Mouse (Mus musculus) adrenal gland, adult 18-20 months (tissue): Measurements from ENCODE around the gene Lgals2. TPM values are rescaled to one million over a fixed set of nuclear protein-coding genes. Genes with fewer than 3 reads are reported as not detected.

ENCODE experiments used
- DNase-seq, 2 experiments: peaks; one replicate each; pipeline ENCODE4 v3.0.0; 2021 to 2022; ENCODE audit warnings: low spot score in 2 of 2
- total RNA-seq, 2 experiments: library from RNA; stranded (reverse); gene quantifications; 1 replicate in 1 of 2; 2 replicates in 1 of 2; pipeline ENCODE4 v1.2.3; 2021

The Lgals2 gene
- total RNA-seq, 2 experiments from 2014 or later = 0.54 TPM; not detected in 1

DNA sequence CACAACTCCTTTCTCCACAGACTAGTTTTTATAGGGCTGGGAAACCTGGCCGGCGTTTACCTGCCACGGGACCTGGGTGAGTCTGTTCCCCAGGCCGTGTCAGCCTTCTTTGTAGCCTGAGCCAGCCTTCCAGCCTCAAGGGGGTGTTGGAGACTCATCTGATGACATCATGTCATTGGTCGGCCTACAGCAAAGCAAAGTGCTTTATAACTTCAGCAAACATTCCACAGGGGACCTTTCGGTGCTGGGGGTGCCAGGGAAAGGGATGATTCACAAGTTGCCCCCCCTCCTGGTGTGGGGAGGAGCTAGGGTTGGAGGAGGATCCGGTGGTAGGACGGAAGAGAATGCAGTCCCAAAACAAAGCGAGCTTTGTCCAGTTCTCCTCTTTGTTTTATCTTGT is 10.5 kb downstream of the Lgals2 start:
- peak; percentile 64 to 70 for DNase-seq

DNA sequence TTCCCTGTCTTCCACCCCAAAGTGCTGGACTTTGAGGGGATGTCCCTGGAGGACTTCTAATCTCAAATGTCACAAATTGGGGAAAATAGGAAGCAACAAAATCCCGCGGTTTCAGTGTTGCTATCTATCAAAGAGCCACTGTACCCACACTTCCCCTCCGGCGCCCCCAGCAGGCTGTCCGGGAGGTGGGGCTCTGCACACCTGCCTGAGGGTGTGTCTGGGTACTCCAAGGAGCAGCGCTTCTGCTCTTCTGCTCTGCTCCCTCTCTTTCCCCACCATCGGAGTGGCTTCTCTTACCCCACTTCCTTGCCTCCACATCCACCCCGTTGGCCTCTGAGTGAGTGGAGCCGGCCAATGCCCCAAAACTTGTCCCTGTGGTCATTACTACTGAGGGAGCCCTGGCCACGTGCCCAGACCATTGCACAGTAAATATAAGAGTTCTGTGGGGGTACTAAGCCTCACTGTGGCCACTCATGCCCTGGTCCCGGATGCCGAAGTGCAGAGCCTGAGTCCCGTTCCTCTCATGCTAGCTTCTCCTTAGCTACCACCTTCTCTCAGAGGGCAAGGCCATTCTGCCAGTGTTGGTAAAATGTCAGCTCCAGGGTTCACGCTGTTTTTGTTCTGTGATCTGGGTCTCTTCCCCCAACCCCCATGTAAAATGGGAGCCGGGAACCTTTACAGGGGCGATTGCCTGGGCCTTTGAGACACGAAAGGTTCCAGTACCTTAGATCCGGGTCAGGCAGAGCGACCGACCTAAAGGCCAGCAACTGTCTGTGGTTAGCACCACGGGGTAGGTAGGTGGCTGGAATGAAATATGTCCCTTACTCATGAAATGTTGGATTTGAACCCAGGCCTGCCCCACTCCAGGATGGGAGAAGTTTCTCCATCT is 11.5 kb downstream of the Lgals2 start:
- peak in 1 of 2 experiments; percentile 52 for DNase-seq

DNA sequence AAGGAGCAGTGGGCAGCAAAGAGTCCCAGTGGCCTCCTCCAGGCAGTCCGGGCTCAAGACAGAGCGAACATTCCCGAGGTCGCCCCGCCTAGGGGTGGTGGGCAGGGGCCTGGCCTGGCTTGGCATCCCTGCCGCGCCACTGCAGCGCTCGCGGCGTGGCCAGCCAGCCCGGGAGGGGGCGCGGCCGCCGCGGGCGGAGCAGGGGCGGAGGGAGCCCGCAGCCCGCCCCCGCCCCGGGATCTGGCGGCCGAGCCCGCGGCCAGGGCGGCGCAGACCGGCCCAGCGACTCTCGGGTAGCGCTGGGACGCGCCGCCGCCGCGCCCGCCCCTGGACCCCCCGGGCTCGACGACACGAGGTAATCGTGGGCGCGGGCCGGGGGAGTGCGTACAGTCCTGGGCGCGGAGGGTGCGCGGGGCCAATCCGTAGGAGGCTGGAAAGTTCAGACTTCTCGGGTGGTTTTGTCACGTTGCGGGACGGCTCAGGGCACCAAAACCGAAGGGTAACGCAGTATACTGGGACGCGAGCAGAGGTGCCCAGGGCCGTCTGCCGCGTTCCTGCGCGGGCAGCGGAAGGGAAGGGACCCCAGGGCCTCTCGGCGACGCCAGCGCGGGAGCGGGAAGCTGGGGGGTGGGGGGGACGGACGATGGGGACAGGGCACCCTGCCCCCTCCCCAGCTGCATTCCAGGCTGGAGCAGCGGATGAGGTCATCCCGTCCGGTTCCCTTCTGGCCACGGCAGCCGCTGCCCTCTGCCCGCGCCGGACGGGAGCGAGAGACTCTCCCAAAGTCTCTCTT is 12.8 kb downstream of the Lgals2 start, which contains the start of gene Cdc42ep1:
TSS of gene Cdc42ep1 (plus strand) at position 254 of the 793 bp plus-strand sequence.
- peak; percentile 73 to 81 for DNase-seq

DNA sequence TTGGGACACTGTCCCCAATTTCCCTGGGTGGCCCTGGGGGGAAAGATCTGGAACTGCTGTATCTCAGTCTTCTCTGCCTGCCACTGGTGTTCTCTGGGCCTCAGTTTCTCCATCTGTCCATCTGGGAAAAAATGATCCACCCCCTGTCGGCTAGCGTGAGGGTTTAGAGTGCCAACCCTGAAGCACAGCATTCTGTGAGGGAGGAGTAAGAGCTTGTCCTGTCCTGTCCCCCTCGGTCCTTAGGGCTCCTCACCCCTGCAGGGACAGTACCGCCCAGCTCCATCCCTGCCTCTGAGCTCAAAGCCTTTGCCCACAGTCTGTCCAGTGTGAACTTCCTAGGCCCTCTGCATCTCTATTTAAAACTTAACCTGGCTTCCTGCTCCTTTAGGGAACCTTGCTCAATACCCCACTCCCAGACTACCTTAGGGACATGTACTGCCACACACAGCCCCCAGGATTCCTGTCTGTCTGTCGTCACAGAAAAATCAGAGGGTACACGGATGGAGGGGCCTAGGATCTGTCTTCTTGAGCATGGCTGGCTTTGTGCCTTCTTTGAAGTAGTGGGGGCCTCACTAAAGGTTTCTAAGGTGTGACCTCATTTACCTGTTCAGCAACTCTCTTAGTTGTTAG is 14.1 kb downstream of the Lgals2 start:
- DNase-seq = peak in 1 of 2 experiments; percentile 16

DNA sequence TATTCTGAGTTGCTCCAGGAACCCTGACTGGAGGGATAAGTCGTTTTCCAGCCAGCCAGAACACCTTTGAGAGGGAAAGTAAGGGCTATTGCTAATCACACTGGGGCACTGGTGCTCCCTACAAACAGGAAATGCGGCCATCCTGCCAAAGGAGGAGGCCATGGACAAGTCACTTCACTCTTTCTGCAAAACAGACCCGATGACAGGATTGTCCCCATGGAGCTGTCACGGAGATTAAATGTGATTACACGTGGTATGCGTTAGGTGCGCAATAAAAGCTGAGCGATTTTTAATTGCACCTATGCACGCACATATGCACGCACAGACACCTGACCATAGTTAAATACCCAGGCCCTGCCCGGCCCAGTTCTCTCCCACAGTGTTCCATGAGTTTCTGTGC is 14.6 kb downstream of the Lgals2 start:
- DNase-seq = peak in 1 of 2 experiments; percentile 19

DNA sequence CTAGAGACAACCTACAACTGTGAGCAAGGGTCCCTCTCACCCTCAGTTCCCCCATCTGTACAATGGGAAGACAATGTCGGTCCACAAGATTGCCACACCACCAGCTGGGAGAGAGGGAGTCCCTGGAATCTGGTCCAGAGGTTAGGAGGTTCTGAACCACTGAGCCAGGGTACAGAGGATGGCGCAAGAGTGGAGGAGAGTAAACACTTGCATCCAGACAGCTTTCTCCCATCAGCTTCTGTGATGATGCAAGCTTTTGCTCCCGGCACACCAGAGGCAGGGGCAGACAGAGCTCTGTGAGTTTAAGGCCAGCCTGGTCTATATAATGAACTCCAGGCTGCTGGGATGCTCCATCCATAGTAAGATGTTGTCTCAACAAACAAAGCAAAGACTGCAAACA is 15.1 kb downstream of the Lgals2 start:
- DNase-seq = peak in 1 of 2 experiments; percentile 30

DNA sequence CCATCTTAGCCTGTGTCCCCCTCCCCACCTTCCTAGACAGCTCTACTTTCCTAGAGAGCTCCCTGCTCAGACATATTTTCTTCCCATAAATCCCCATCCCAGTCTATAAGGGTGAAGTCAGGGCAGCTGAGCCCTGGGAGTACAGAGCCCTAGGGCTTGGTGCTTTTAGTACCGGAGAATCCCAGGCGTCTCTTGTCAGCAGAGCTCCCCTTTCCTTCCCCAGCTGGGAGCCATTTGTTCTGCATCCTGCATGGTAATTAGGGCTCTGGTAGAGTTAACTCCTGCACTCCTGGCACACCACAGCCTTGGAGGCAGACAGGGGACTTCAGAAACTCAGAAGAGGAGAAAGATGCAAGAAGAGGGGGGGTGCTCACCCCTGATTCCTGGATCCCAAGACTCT is 15.6 kb downstream of the Lgals2 start:
- DNase-seq = no peak

DNA sequence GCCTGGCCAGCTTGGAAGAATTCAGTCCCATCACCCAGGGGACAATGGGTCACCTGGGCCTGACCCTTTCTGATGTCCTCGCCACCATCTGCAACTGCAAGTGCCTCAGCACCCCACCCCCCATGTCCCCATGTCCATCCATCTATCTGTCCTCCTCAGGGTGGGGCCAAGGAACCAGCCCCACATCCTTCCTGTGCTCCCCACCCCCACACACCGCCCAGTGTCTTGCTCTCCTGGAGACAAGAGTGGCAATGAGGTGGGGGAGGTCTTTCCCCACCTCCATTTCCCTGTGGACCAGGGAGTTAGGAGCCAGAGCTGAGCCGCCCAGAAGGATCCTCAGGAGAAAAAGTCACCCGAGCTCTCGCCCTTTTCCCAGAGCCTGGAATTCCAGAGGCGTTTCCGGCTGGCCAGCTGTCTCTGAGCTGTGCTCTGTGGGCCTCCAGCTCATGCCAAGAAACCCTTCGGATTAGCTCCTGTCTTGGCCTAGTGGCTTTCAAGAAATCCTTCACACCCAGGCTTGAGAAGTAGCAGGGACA is 19.2 kb downstream of the Lgals2 start:
- peak in 1 of 2 experiments; percentile 45 for DNase-seq

DNA sequence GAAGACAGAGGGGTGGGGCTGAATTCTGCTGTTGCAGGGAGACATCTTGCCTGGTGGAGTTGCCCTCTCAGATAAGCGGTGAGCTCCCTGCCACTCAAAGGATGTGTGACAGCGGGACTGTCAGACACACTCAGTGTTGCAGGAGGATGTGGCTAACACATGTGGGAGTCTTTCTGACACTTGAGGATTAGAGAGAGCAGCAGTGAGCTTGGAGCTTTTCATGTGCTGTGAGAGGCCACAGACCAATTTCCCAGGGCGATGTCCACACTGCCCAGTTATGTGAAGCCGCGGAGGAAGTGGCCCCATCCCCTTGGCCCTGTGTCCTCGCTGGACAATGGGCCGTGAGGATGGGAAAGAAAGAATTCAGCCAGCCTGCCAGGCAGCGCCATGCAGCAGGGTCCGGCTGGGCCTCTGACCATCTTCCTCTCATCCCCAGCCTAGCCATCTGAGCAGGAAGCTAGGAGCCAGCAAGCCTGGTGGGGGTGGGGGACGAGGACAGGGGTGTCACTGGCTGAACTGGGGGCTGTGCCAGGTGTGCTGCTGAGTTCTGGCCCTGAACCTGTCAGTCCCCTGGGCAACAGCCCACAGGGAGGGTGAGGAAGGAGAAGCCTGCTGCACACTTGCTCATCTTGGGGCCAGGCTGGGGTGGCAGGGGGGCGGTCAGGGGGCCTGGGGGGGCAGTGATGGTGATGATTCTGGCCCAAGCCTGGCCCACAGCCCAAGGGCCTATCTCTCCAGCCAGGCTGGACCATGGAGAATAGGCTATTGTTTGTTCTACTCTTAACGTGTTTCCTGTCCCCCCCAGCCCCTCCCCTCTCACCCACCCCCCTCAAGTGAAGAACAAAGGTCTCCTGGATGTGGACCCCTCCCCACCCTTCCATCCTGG is 19.9 kb downstream of the Lgals2 start:
- DNase-seq = peak in 1 of 2 experiments; percentile 42

DNA sequence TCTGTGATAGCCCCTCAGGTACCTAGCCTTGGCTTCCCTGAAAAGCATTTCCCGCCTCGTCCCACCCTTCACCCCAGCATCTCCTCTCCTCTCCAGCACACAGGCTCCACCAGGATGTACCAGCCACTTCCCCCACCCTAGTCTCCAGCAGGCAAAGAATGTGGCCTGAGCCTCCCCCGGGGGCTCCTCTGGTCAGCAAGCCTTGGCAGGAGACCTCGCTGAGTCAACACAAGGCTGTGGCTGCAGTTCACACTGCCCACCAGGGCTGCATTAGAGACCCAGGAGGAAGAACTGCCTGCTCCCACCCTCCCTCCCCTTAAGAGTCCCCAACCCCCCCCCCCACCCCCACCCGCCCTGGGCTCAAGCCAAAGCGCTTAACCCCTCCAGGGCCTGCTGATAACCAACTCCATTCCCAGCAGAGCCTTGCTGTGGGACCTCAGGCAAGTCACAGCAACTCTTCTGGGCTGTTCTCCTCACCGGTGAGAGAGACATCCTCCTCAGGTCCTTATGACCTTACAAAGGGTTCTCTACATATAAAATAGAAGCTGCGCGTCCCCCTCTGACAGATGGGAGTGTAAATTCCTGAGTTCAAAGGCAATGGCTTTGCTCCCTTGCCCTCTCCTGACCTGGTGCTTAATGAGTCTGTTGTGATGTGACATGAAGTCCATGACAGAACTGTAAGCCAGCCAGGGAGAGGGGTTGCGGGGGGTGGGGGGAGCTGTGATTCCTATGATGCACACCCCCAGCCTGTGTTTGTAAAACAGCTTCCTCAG is 20.9 kb downstream of the Lgals2 start:
- DNase-seq = peak in 1 of 2 experiments; percentile 33

DNA sequence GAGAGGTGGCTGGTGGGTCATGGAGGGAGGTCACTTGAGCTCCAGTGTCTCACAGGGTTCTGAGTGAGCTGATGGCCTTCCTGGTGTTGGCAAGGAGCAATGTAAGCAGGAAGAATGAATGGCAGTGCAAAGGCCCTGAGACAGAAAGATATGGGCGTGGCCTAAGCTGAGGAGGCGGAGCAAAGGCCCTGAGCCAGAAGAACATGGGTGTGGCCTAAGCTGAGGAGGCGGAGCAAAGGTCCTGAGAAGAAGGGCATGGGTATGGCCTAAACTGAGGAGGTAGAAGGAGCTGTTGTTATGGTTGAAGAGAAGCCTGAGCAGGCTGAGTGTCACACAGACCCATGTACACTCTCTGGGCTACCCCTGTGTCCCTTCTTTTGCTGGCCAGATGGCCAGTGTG is 21.7 kb downstream of the Lgals2 start:
- DNase-seq = peak in 1 of 2 experiments; percentile 24

DNA sequence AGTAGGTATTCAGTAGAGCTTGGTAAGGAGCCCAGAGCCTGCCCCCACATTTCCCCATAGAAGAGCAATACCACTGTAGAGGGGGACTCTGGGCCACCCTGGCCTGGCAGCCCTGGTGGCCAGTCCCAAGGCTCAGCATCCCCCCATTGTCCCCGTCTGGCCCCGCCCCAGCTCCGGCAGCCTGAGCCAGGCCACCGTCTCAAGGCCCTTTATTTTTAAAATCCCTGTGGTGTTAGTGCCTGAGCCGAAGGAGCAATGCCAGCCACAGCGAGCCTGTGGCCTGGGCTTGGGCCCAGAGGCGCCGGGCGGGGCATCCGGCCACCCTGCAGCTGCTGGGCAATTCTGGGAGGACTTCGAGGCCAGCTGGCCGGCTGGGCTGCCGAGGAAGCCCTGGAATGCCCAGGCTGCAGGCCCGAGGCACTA is 22.6 kb downstream of the Lgals2 start:
- peak; percentile 69 to 70 for DNase-seq

DNA sequence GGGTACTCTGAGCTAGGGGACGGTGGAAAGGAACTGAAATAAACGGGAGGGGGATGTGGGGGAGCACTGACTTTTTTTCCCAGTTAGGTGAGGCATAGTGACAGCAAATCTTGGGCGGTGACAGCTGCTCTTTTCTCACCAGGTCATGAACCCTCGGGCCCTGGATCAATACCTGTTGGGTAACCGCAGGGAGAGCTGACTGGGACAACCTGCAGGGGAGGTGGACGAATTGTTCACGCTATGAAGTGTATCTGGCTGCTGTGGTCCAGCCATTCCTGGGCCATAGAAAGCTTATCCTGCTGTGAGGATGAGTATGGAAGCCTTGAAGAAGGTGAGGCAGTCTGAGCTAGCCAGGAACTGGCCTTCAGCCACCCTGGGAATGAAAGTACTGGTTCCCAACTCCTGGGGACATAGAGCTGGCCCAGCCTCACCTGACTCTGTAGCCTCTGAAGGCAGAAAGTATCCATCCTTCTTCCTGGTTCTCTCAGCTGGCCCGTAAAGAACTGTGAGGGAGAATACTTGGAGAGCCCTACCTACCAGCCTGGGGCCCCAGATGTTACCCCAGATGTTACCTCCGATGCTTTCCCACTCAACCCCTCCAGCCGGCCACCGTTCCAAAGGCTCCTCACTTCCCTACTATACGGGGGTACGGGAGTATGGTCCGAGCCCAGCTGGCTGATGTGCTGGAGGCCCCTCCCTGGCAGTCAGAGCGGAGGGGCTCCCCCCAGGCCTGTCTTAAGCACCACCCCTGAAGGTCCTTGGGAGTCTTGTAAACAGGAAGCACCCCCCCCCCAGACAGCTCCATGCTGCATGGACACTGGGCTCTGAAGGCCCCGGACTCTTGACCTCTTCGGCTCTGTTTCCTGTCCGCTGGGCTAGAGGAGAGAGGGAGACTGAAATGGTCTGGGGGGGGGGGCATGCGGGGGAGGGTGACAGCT is 23.3 kb downstream of the Lgals2 start:
- DNase-seq = peak in 1 of 2 experiments; percentile 32

DNA sequence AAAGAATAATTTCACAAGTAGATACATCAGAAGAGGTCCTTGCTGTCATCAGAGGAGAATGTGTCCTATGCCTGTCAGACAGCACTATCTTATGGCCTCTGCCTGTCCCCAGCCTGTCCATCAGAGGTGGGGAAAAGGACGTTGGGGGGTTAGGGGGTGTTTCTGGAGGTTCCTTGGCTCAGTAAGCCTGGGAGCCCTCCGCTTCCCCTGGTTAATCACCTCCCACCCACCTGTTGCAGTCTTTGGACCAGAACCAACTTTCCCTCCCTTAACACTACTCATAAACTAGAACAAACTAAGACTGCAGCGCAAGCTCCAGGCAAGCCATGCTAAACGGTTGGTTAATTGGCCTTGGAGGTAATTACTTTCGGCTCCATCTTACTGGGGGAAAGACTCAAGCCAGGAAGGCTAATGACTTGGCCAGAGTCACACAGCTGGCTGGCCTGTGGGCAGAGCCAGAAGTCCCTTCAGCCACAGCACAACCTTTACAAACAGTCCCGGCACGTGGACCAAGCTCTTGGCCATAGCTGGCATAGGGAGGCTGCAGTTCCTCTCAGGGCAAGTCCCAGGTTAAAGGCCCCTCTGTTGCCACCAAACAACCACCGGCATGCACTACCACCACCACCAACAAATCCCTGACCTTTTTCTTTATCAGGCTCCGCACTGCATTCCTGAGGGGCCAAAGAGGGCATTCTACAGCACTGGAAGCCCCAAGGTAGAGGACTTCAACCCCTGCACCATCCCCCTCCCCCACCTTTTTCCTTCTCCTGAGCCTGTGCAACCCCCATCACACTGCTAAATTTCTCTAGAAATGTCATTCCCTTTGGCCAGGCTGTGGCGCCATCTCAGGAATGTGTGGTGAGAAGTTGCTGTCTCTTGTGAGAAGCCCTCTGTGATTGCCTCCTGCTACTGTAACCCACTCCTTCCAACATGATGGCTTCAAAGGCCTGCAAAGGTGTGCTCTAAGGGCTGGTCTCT is 24.3 kb downstream of the Lgals2 start:
- DNase-seq = peak in 1 of 2 experiments; percentile 21

DNA sequence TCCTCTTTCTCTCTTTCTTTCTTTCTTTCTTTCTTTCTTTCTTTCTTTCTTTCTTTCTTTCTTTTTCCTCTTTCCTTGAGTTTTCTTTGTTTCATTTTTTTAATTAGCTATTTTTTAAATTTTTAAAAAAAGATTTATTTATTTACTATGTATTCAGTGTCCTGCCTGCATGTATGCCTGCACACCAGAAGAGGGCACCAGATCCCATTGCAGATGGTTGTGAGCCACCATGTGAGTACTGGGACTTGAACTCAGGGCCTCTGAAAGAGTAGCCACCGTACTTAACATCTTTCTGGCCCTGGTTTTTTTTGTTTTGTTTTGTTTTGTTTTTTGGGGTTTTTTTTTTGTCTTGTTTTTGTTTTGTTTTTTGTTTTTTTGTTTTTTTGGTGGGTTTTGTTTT is 25.7 kb downstream of the Lgals2 start:
- no peak for DNase-seq

DNA sequence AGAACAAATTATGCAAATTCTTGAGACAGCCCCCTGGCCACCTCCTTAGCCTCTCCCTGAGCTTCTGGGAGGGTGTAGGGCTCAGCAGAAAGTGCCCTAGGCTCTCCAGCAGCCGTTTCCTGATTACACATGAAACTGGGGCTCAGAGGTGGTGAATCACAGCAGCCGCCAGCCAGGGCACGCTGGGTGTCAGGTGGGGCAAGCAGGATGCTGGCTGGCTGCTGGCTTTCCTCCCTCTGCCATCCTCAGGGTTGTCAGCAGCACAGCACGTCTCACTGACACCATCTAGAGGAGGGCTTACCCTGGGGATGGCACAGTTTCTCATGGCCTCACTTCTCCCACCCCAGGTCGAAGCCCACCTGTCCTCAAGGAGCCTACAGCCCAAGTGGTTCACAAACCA is 27.0 kb downstream of the Lgals2 start:
- peak in 1 of 2 experiments; percentile 22 for DNase-seq
